Mouse (Mus musculus): Measurements from ENCODE around the gene Cort. TPM values are rescaled to one million over a fixed set of nuclear protein-coding genes. Genes with fewer than 3 reads are reported as not detected.

Cort gene
- not detected for polyA plus RNA-seq (2014; fragmentation: Illumina TruSeq; extraction: RNeasy Lipid Tissue Mini Kit (QIAGEN cat#74804))

DNA sequence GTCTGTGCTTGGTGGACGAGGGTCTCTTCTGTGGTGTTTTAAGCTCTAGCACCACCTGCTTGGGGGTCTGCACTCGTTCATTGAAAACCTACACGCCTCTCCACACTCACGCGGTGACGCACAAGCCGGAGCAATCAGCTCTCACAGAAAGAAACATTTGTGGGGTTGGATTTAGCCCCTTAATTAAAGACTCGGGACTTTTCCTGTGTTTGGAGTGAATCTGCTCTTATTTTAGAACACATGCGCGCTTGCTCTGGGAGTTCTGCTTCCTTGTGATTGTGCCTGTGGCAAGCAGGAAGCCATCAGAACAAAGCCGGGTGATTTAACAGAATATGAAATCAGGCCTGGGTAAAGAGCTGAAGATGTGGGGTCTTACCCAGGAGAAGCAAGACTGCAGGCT, at the start of gene Cort:
TSS of gene Cort (minus strand) at position 101 of the 400 bp plus-strand sequence.

DNA sequence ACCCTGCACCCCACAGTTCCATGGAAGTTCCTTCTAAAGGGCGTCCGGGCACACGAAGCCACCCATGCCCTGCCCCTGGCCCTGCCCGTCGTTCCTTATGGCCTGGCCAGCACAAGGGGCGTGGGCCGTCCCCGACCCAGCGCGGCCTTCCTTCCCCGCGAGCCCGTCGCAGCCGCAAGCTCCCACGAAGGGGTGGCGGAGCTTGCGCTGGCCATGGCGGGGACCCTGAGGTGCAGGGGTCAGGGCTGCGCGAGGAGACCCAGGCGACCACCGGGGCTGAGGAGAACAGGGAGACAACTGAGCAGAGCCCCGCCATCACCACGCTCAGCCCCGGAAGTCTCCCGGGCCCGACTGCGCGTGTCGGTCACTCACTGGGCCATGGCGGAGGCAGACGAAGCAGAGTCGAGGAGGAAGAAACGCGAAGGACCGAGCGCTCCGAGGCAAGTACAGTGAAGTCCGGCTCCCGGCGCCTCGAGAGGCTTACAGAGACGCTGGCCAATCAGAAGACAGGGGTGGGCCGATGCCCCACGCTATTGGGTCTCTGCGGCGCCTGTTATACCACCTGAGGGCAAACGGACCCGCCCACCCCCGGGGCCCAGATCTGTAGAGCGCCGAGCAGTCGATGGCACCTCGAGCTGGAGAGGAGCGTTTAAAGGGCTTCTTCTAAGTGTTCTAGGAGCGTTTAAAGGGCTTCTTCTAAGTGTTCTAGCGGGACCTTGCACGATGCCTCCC, 39.8 kb upstream of the Cort start, which contains the start of gene Pgd:
TSS of gene Pgd (minus strand) at position 557 of the 732 bp plus-strand sequence.

DNA sequence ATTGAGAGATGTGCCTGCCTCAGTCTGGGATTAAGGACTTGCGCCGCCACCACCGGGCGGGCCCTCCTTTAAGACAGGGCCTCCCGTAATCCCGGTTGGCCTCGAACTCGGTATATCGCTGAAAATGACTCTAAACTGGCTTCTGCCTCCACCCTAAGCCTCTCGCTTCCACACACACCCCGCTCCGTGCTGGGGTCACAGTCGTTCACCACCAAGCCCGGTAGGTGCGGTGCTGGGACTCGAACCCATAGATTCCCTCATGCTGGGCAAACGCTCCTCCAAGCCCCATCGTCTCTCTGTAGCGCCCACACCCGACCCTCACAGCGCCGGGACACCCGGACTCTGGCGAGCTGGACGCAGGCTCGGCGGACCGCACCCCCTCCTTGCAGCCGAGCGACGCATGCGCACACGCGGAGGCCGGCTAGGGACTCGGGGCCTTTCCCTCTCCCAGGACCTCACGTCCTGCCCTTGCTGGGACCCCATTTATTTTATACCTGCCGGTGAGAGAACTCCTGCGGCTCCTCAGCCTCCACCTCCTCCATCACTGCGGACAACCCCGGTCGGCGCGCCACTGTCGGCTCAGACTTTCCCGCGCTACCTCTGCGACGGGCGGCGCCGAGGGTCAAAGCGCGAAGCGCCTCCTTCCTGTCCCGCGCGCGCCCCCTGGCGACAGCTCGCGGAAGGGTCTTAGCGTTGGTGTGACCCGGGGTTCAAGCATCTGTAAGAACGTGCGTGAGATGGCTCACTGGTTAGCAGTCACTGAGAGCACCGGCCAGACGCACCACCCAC, 10.6 kb upstream of the Cort start, which contains the start of gene Cenps:
TSS of gene Cenps (minus strand) at position 648 of the 789 bp plus-strand sequence.

DNA sequence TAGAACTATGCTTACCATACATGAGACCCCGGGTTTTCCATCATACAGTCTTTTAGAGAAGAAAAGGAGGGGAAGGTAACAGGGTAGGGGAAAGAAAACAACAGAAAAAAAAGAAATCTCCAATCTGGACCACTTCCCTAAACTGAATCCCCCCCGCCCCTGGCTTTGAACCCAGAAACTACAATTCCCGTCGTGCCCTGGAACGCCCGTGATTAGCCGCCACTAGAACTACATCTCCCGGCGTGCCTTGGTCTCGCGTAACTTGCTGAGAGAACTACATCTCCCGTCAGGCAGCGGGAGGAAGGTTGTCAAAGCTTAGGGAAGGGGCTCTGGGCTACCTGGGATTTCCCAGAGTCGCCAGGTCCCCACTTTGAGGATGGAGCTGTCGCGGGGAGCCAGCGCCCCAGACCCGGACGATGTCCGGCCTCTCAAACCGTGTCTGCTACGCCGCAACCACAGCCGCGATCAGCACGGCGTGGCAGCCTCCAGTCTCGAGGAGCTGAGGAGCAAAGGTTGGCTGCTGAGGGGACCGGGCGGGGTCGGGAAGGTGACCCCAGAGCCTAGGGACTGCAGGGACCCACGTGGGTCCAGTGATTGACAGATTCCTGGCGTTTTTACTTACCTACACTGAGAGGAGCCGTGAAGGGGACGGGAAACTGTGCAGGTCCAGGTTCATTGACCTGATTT, 22.5 kb downstream of the Cort start, which contains the start of gene Dffa:
TSS of gene Dffa (plus strand) at position 272 of the 687 bp plus-strand sequence.

DNA sequence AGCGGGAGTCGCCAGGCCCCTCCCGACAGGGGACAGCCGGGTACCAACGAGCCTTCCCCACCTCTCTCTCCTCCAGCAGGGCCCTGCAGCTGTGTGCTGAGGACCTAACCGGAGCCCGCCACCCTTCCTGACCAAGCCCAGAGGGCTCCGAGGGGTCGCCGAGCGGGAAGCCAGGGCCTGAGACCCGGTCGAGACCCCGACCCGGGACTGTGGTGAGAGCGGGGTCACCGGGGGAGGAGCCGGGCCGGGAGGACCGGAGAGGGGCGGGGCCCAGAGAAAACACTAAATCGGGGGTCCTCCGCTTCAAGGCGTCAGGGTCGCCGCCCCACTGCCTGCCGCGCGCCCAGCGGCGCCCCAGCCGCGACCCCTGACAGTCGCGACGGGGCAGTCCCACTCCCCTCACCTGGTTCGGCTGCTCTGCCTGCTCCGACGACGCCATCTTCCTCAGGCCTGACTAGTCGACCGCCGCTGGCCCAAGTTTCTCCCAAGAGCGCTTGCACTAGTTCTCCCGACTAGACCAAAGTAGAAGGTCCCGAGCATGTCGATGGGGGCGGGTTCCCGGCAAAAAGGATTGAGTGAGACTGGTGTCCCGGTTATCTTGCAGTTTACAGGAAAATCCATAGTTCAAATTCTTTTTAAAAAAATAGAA, 27.1 kb downstream of the Cort start, which contains the start of gene Pex14:
TSS of gene Pex14 (minus strand) at position 508 of the 649 bp plus-strand sequence.

Other genes with a start within 250 kb of the Cort start
- 1.2 TPM for gene Pex14, start 26.9 kb downstream of the Cort start, polyA plus RNA-seq (2014; fragmentation: Illumina TruSeq; extraction: RNeasy Lipid Tissue Mini Kit (QIAGEN cat#74804))
- 4.2 TPM for gene Dffa, start 22.6 kb downstream of the Cort start, polyA plus RNA-seq (2014; fragmentation: Illumina TruSeq; extraction: RNeasy Lipid Tissue Mini Kit (QIAGEN cat#74804))
- gene Cenps, start 10.9 kb upstream of the Cort start, polyA plus RNA-seq (2014; fragmentation: Illumina TruSeq; extraction: RNeasy Lipid Tissue Mini Kit (QIAGEN cat#74804)) = 7.9 TPM
- 27.6 TPM for gene Pgd, start 40.0 kb upstream of the Cort start, polyA plus RNA-seq (2014; fragmentation: Illumina TruSeq; extraction: RNeasy Lipid Tissue Mini Kit (QIAGEN cat#74804))
- 96.1 TPM for gene Kif1b, start 180.9 kb upstream of the Cort start, polyA plus RNA-seq (2014; fragmentation: Illumina TruSeq; extraction: RNeasy Lipid Tissue Mini Kit (QIAGEN cat#74804))

Measured in ovary, adult 10 weeks (tissue).